Mouse (Mus musculus): ENCODE measurements around the gene Etfbkmt. TPM values are rescaled to one million over a fixed set of nuclear protein-coding genes. Genes with fewer than 3 reads are reported as not detected.

The Etfbkmt gene
- 14.3 and 17.3 TPM in 2 replicates for polyA plus RNA-seq (2016; fragmentation: Nextera tagmentation; extraction: Ambion mirVana)

GRCm38 (mm10) chr6:149139471-149139870 is at the start of gene Etfbkmt:
Gene Etfbkmt, plus strand, starts transcription at chr6:149139849.
- H3K9me3 ChIP-seq: no peaks in the 10 kb centered on the region
- peaks cover 15% of the 10 kb centered on the region for H3K4me1 ChIP-seq (replicated peaks)
- no peak within 1 kb of the TSS for H3K9ac ChIP-seq (replicated peaks)
- no peaks in the 10 kb centered on the region for H3K27me3 ChIP-seq
- peaks cover 10% of the 10 kb centered on the region for H3K36me3 ChIP-seq
- no peak within 1 kb of the TSS for H3K4me2 ChIP-seq
- H3K27ac ChIP-seq: no peak within 1 kb of the TSS
- 78% methylated on average over 1 of the region's 1 CpGs for WGBS
- ATAC-seq (ENCODE audit: insufficient number of reproducible peaks, insufficient read depth, low FRiP score, low TSS enrichment, low read depth): no peak
- no peak within 1 kb of the TSS for H3K4me3 ChIP-seq (replicated peaks)

DNA sequence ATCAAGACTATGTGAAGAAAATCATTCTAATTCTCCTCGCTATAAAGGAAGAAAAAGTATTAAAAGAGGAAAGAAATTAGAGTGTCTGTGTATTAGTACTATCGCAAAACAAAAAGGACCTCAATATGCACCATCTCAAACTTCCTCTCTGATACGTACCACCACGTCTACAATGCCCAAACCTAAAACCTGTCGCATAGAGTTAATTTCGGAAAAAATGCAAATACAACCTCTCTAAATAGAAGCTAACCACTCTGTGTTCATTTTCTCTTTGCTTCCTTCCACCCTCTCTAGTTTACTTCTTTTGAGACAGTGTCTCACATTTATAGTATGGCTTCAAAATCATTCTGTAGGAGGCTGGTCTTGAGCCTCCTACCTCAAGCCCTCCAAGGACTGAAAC is 47.2 kb upstream of the Etfbkmt start:
- no peak overlapping the region for H3K4me2 ChIP-seq
- no peak overlapping the region for H3K4me3 ChIP-seq (replicated peaks)
- no peak overlapping the region for H3K27ac ChIP-seq
- H3K9me3 ChIP-seq: no peaks in the 10 kb centered on the region
- ATAC-seq (ENCODE audit: insufficient number of reproducible peaks, insufficient read depth, low FRiP score, low TSS enrichment, low read depth): no peak
- no peak overlapping the region for H3K9ac ChIP-seq (replicated peaks)
- no peaks in the 10 kb centered on the region for H3K4me1 ChIP-seq (replicated peaks)
- H3K36me3 ChIP-seq: no peaks in the 10 kb centered on the region
- no peaks in the 10 kb centered on the region for H3K27me3 ChIP-seq
- 96% methylated on average over 6 of the region's 6 CpGs for WGBS

- Histone ChIP-seq H3K27ac (no peak overlapping the region), H3K27me3 (no peaks in the 10 kb centered on the region), H3K36me3 (no peaks in the 10 kb centered on the region), H3K9me3 (no peaks in the 10 kb centered on the region), H3K4me2 (no peak overlapping the region), H3K9ac (replicated peaks) (no peak overlapping the region), H3K4me3 (replicated peaks) (no peak overlapping the region), H3K4me1 (replicated peaks) (no peaks in the 10 kb centered on the region)
- WGBS: 45% methylated on average over 5 of the region's 5 CpGs
- no peak for ATAC-seq (ENCODE audit: insufficient number of reproducible peaks, insufficient read depth, low FRiP score, low TSS enrichment, low read depth)
These were observed 46.2 kb upstream of the Etfbkmt start for GRCm38 (mm10) chr6:149093465-149093864.

DNA sequence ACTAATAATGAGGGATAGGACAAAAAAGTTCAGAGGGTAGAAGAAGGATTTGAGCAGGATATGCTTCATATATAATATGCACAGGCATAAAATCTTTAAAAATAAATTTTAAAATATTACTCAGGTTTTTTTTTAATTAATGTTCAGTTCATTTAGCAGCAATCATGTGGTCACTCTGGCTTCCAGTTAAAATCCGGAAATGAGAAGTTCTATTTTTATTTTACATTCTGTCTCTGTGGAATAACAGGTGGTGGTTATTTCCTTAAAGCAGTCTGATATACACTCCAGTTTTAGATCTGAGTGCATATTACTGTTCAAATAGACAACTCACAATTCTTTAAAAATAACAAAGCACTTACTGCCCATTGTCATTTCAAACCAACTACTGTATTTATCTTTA is 45.1 kb upstream of the Etfbkmt start:
- Histone ChIP-seq H3K4me3 (replicated peaks) (no peak overlapping the region), H3K27me3 (no peaks in the 10 kb centered on the region), H3K27ac (no peak overlapping the region), H3K4me2 (no peak overlapping the region), H3K9ac (replicated peaks) (no peak overlapping the region), H3K9me3 (no peaks in the 10 kb centered on the region), H3K36me3 (no peaks in the 10 kb centered on the region), H3K4me1 (replicated peaks) (no peaks in the 10 kb centered on the region)
- ATAC-seq (ENCODE audit: insufficient number of reproducible peaks, insufficient read depth, low FRiP score, low TSS enrichment, low read depth): no peak
- 64% methylated on average over 1 of the region's 1 CpGs for WGBS

DNA sequence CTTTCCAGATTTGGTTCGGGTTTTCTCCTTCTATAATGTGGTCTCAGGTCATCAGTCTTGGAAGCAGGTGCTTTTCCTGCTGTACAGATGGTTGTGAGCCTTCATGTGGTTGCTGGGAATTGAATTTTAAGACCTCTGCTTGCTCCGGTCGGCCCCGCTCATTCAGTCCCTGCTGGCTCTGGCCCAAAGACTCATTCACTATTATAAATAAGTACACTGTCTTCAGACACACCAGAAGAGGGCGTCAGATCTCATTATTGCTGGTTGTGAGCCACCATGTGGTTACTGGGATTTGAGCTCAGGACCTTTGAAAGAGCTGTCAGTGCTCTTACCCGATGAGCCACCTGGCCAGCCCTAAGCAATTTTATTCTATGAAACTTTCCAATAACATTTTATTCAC is 44.3 kb upstream of the Etfbkmt start:
- no peaks in the 10 kb centered on the region for H3K4me1 ChIP-seq (replicated peaks)
- H3K27me3 ChIP-seq: no peaks in the 10 kb centered on the region
- ATAC-seq (ENCODE audit: insufficient number of reproducible peaks, insufficient read depth, low FRiP score, low TSS enrichment, low read depth): no peak
- 70% methylated on average over 6 of the region's 6 CpGs for WGBS
- no peak overlapping the region for H3K4me2 ChIP-seq
- H3K9me3 ChIP-seq: no peaks in the 10 kb centered on the region
- no peaks in the 10 kb centered on the region for H3K36me3 ChIP-seq
- no peak overlapping the region for H3K27ac ChIP-seq
- no peak overlapping the region for H3K9ac ChIP-seq (replicated peaks)
- no peak overlapping the region for H3K4me3 ChIP-seq (replicated peaks)

- no peaks in the 10 kb centered on the region for H3K27me3 ChIP-seq
These were observed 43.4 kb upstream of the Etfbkmt start for GRCm38 (mm10) chr6:149096233-149096632.

DNA sequence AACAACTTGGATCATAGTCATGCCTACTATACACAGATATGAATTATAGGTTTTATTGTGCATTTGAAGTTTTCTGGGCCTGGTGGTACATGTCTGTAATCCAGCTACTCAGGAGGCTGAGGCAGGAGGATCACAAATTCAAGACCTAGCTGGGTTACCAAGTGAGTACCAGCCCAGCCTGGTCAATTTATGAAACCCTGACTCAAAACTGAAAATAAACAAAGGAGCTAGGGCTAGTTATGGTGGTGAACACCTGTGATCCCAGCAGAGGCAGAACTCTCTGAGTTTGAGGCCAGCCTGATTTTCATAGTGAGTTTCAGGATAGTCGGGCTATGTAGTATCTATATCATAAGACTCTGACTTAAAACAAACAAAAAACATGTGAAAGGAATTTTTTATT is 42.4 kb upstream of the Etfbkmt start:
- Histone ChIP-seq H3K4me2 (no peak overlapping the region), H3K27me3 (no peaks in the 10 kb centered on the region), H3K4me3 (replicated peaks) (no peak overlapping the region), H3K9me3 (no peaks in the 10 kb centered on the region), H3K36me3 (no peaks in the 10 kb centered on the region), H3K27ac (no peak overlapping the region), H3K4me1 (replicated peaks) (0 out of 2 replicates have a peak, but pooled peaks cover 3% of the 10 kb centered on the region), H3K9ac (replicated peaks) (no peak overlapping the region)
- WGBS: 94% methylated on average over 1 of the region's 1 CpGs
- ATAC-seq (ENCODE audit: insufficient number of reproducible peaks, insufficient read depth, low FRiP score, low TSS enrichment, low read depth): no peak

More at GRCm38 (mm10) chr6:149096233-149096632, 43.4 kb upstream of the Etfbkmt start:
- Histone ChIP-seq H3K9me3 (no peaks in the 10 kb centered on the region), H3K36me3 (no peaks in the 10 kb centered on the region), H3K9ac (replicated peaks) (no peak overlapping the region), H3K4me1 (replicated peaks) (no peaks in the 10 kb centered on the region), H3K4me3 (replicated peaks) (no peak overlapping the region), H3K27ac (no peak overlapping the region), H3K4me2 (no peak overlapping the region)
- no peak for ATAC-seq (ENCODE audit: insufficient number of reproducible peaks, insufficient read depth, low FRiP score, low TSS enrichment, low read depth)
- WGBS: 72% methylated on average over 2 of the region's 2 CpGs

GRCm38 (mm10) chr6:149098993-149099392 is 40.7 kb upstream of the Etfbkmt start:
- no peak for ATAC-seq (ENCODE audit: insufficient number of reproducible peaks, insufficient read depth, low FRiP score, low TSS enrichment, low read depth)
- H3K9ac ChIP-seq (replicated peaks): no peak overlapping the region
- H3K27me3 ChIP-seq: no peaks in the 10 kb centered on the region
- no peaks in the 10 kb centered on the region for H3K9me3 ChIP-seq
- H3K36me3 ChIP-seq: no peaks in the 10 kb centered on the region
- no peak overlapping the region for H3K4me2 ChIP-seq
- H3K4me1 ChIP-seq (replicated peaks): 0 out of 2 replicates have a peak, but pooled peaks cover 3% of the 10 kb centered on the region
- H3K4me3 ChIP-seq (replicated peaks): no peak overlapping the region
- H3K27ac ChIP-seq: no peak overlapping the region

DNA sequence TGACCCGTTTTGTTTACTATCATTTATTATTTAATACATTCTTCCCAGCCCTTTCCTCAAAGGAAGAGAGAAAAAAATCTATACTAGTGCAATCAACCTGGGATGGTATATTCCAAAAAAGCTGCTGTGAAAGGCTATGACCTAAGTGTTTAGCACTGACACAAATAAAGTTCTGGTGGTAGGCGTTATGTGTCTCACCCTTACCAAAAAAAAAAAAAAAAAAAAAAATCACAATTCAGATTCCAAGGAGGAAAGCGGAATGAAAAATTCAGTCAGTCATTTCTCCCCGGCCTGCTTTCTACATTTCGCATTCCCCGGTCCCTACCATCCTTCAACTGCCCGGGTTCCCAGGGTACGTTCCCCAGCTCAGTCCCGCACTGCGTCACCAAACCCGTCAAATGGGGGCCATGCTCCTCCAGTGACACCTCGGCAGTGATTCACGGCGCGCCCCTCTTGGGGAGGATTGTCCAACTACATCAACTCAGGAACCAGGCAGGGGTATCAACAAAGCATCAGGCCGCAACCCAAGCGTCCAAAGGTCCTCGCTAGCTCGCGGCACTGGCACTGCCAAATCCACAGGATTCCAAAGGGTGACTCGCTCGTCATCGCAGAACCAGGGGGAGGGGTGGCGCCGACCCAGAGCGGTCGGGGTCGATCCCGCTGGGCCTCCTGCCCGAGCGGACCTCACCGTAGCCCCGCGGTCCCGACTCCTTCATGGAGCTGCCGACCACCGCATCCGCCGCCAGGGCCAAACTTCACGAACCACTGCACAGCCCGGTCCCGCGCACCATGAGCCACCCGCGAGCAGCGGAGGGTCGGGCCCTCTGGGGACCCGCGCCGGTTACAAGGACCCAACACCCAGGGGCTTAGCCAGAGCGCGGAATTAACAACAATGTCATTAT is 39.2 kb upstream of the Etfbkmt start:
- Histone ChIP-seq H3K4me2 (peak overlapping the region; percentile 84), H3K9me3 (no peaks in the 10 kb centered on the region), H3K9ac (replicated peaks) (peak overlapping the region; percentile 87), H3K4me1 (replicated peaks) (0 out of 2 replicates have a peak, but pooled peaks cover 3% of the 10 kb centered on the region), H3K36me3 (no peaks in the 10 kb centered on the region), H3K27me3 (no peaks in the 10 kb centered on the region), H3K4me3 (replicated peaks) (peak overlapping the region; percentile 75), H3K27ac (peak overlapping the region; percentile 92)
- 1% methylated on average over 52 of the region's 52 CpGs for whole genome bisulfite sequencing
- ATAC-seq (ENCODE audit: insufficient number of reproducible peaks, insufficient read depth, low FRiP score, low TSS enrichment, low read depth): peak; percentile 78

DNA sequence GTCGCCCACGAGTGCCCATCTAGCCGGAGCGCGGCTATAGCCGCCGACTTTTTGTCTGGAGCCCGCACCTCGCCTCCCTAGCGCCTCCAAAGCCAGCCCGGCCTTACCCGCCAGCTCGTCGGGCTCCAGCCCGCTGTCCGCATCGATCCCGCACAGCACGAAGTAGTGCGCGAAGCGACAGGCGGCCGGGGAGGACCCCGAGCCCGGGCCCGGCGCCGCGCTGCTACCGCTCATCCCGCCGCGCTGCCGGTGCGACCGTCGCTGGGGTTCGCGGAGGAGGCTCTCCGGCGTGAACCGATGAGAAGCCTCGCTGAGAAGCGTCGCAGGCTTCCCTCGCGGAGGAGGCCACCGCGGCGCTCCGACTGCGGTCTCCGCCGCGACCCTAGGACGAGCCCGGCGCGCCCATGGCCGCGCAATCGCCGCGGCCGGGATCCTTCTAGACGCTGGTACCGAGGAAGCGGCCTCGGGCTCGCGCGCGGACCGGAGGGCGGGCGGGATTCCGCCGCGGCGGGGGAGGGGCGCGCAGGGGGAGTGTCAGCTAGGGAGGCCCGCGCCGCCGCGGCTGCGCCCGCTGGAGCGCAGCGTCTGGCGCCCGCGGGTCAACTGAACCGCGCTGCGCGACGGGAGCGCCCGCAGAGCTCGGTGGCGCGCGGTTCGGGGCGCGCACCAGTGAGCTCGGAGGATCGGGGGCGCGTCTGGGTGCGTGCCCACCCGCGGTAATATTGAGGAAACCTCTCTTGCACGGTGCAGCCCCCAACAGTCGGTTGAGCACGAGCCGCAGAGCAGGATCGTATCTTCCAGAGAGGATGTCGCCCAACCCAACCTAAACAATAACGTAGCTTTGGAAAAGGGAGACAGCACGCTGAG is 38.3 kb upstream of the Etfbkmt start, which contains the start of gene Dennd5b:
Gene Dennd5b (minus strand): TSS at position 605 of the 867 bp plus-strand sequence.
- WGBS: under 1% methylated on average over 121 of the region's 124 CpGs
- ATAC-seq (ENCODE audit: insufficient number of reproducible peaks, insufficient read depth, low FRiP score, low TSS enrichment, low read depth): peak; percentile 81
- no peaks in the 10 kb centered on the region for H3K36me3 ChIP-seq
- H3K9me3 ChIP-seq: no peaks in the 10 kb centered on the region
- 0 out of 2 replicates have a peak, but pooled peaks cover 3% of the 10 kb centered on the region for H3K4me1 ChIP-seq (replicated peaks)
- H3K27me3 ChIP-seq: no peaks in the 10 kb centered on the region
- peak within 1 kb of the TSS; percentile 92 for H3K27ac ChIP-seq
- H3K9ac ChIP-seq (replicated peaks): peak within 1 kb of the TSS; percentile 87
- peak within 1 kb of the TSS; percentile 75 for H3K4me3 ChIP-seq (replicated peaks)
- peak within 1 kb of the TSS; percentile 84 for H3K4me2 ChIP-seq

- Histone ChIP-seq H3K4me3 (replicated peaks) (peak overlapping the region; percentile 75), H3K27ac (no peak overlapping the region), H3K9ac (replicated peaks) (peak overlapping the region; percentile 87), H3K4me2 (peak overlapping the region; percentile 84), H3K27me3 (no peaks in the 10 kb centered on the region), H3K36me3 (no peaks in the 10 kb centered on the region), H3K4me1 (replicated peaks) (0 out of 2 replicates have a peak, but pooled peaks cover 3% of the 10 kb centered on the region), H3K9me3 (no peaks in the 10 kb centered on the region)
- 17% methylated on average over 7 of the region's 7 CpGs for WGBS
- 0 out of 2 replicates have a peak, but pooled peaks have one; percentile 8 for ATAC-seq (ENCODE audit: insufficient number of reproducible peaks, insufficient read depth, low FRiP score, low TSS enrichment, low read depth)
These were observed 37.8 kb upstream of the Etfbkmt start for GRCm38 (mm10) chr6:149101943-149102243.

Data from limb, embryonic 12.5 days (tissue).